Mouse (Mus musculus) urinary bladder, postnatal 0 days (tissue): ENCODE results near the gene Zfp637. TPM values are rescaled to one million over a fixed set of nuclear protein-coding genes. Genes with fewer than 3 reads are reported as not detected.

Experiments
- polyA plus RNA-seq: library from polyadenylated mRNA; unstranded; fragments of >200 nt; fragmentation: Nextera tagmentation; extraction: Ambion mirVana; gene quantifications from 2 replicates; pipeline ENCODE4 v1.2.1, GENCODE M21; 2015

Gene Zfp637
- polyA plus RNA-seq, result 74.2 and 74.4 TPM in 2 replicates

GRCm38 (mm10) chr6:117840686-117841510 lies at the start of gene Zfp637:
Zfp637 (plus strand) TSS chr6:117841180.

GRCm38 (mm10) chr6:117861848-117862247 lies 20.9 kb downstream of the Zfp637 start, which contains the start of gene Zfp239:
Zfp239 (plus strand) TSS chr6:117862100.

Other genes starting within 250 kb of the Zfp637 start
- 1.1 and 1.8 TPM in 2 replicates for gene Zfp239, start 20.9 kb downstream of the Zfp637 start, polyA plus RNA-seq
- 366 and 414 TPM in 2 replicates for gene Hnrnpf, start 59.1 kb downstream of the Zfp637 start, polyA plus RNA-seq
- gene Fxyd4, start 96.5 kb downstream of the Zfp637 start, polyA plus RNA-seq, result 1.9 and 2.8 TPM in 2 replicates
- gene Rasgef1a, start 170.3 kb downstream of the Zfp637 start, polyA plus RNA-seq, result 0.19 and 0.48 TPM in 2 replicates